Mouse (Mus musculus) liver, postnatal 0 days (tissue): ENCODE results near the gene Cpt1b. TPM values are rescaled to one million over a fixed set of nuclear protein-coding genes. Genes with fewer than 3 reads are reported as not detected.
A peak's percentile ranks its signal among the peaks of the same experiment; 100 is the strongest.

Experiments
- ATAC-seq: fragments of 200-750 bp; cut with Nextera tagmentation; 2 replicates; pipeline ENCODE4 v1.8.0; 2017; ENCODE audit warnings: mild to moderate bottlenecking, moderate library complexity
- DNase-seq: peaks from one replicate; pipeline ENCODE4 v3.0.0-alpha.2; 2016
- H3K27ac ChIP-seq: fragments of 300-500 bp; sonication (generic); 2 replicates; pipeline ENCODE4 v1.5.1; 2014; ENCODE audit warnings: antibody characterized with exemption, moderate library complexity, mild to moderate bottlenecking, low read depth
- H3K27me3 ChIP-seq: fragments of 300-500 bp; sonication (generic); 2 replicates; pipeline ENCODE4 v1.6.1; 2014; ENCODE audit warnings: low read length, control low read depth, mixed read lengths; ENCODE audit not compliant: insufficient read depth
- H3K36me3 ChIP-seq: fragments of 300-500 bp; sonication (generic); replicated peaks from 2 replicates; pipeline ENCODE4 v1.6.1; 2014; ENCODE audit warnings: mild to moderate bottlenecking, control low read depth, low read length, moderate library complexity, mixed read lengths; ENCODE audit not compliant: insufficient read depth
- H3K4me1 ChIP-seq: fragments of 300-500 bp; sonication (generic); 2 replicates; pipeline ENCODE4 v1.6.1; 2014; ENCODE audit warnings: antibody characterized with exemption, mild to moderate bottlenecking, control low read depth; ENCODE audit not compliant: insufficient read depth
- H3K4me2 ChIP-seq: fragments of 300-500 bp; sonication (generic); 2 replicates; pipeline ENCODE4 v1.6.1; 2014; ENCODE audit warnings: low read depth, mild to moderate bottlenecking, low read length, moderate library complexity, mixed read lengths
- H3K4me3 ChIP-seq: fragments of 300-500 bp; sonication (generic); 2 replicates; pipeline ENCODE4 v1.5.1; 2014; ENCODE audit warnings: low read depth, low read length
- H3K9ac ChIP-seq: fragments of 300-500 bp; sonication (generic); replicated peaks from 2 replicates; pipeline ENCODE4 v1.6.1; 2014; ENCODE audit warnings: mild to moderate bottlenecking, moderate library complexity
- H3K9me3 ChIP-seq: fragments of 300-500 bp; sonication (generic); 2 replicates; pipeline ENCODE4 v1.6.1; 2016; ENCODE audit warnings: mild to moderate bottlenecking, control low read depth, low read length, mixed read lengths
- CTCF ChIP-seq: sonication (generic); IDR thresholded peaks from 2 replicates; pipeline ENCODE4 v1.5.1; 2016; ENCODE audit warnings: antibody characterized with exemption, low read depth
- EP300 ChIP-seq: IDR thresholded peaks from 2 replicates; pipeline ENCODE4 v1.6.1; 2016; ENCODE audit warnings: antibody characterized with exemption, low read depth, mild to moderate bottlenecking
- WGBS: fragments of 180-500 bp; shearing (Covaris S2); extraction: QIAGEN DNeasy Blood & Tissue Kit; methylation state at CpG from one replicate; pipeline ENCODE4 v1.1.7; 2014; ENCODE audit not compliant: insufficient replicate concordance; 5-methylcytosine and 5-hydroxymethylcytosine counted together
- polyA plus RNA-seq: library from polyadenylated mRNA; unstranded; fragments of >200 nt; fragmentation: Nextera tagmentation; extraction: Ambion mirVana; gene quantifications from 2 replicates; pipeline ENCODE4 v1.2.1, GENCODE M21; 2015

Cpt1b gene
- polyA plus RNA-seq, 1 experiment from 2014 or later, result 12.4 TPM

- Histone ChIP-seq H3K9me3 (no peaks in the 10 kb centered on the region), H3K9ac (no peak overlapping the region), H3K4me3 (no peak overlapping the region), H3K27ac (no peak overlapping the region), H3K27me3 (no peaks in the 10 kb centered on the region), H3K4me2 (no peak overlapping the region), H3K36me3 (no peaks in the 10 kb centered on the region), H3K4me1 (no peaks in the 10 kb centered on the region)
- no peak for ATAC-seq
- WGBS, result 25% methylated on average over 1 of the region's 1 CpGs
- no peak for DNase-seq
- TF ChIP-seq CTCF (no peak), EP300 (no peak)
These were observed 39.4 kb upstream of the Cpt1b start for GRCm38 (mm10) chr15:89465052-89465451.

GRCm38 (mm10) chr15:89463334-89464235 is 37.9 kb upstream of the Cpt1b start:
- 41% methylated on average over 5 of the region's 5 CpGs for WGBS
- ATAC-seq (no peak), DNase-seq (no peak)
- TF ChIP-seq CTCF, result peak; percentile 40
- no peak for TF ChIP-seq EP300
- H3K4me2 ChIP-seq, result no peak overlapping the region
- no peaks in the 10 kb centered on the region for H3K4me1 ChIP-seq
- no peak overlapping the region for H3K9ac ChIP-seq
- H3K36me3 ChIP-seq, result no peaks in the 10 kb centered on the region
- H3K27ac ChIP-seq, result no peak overlapping the region
- no peak overlapping the region for H3K4me3 ChIP-seq
- H3K9me3 ChIP-seq, result no peaks in the 10 kb centered on the region
- H3K27me3 ChIP-seq, result 0 out of 2 replicates have a peak, but pooled peaks cover 1% of the 10 kb centered on the region

GRCm38 (mm10) chr15:89462176-89462575 is 36.5 kb upstream of the Cpt1b start:
- TF ChIP-seq CTCF (no peak), EP300 (no peak)
- WGBS, result 68% methylated on average over 7 of the region's 7 CpGs
- no peak overlapping the region for H3K9ac ChIP-seq

GRCm38 (mm10) chr15:89461321-89461720 is 35.7 kb upstream of the Cpt1b start:
- Histone ChIP-seq H3K4me1 (no peaks in the 10 kb centered on the region), H3K4me2 (no peak overlapping the region), H3K9ac (no peak overlapping the region), H3K27ac (no peak overlapping the region), H3K4me3 (no peak overlapping the region), H3K9me3 (no peaks in the 10 kb centered on the region), H3K27me3 (0 out of 2 replicates have a peak, but pooled peaks cover 3% of the 10 kb centered on the region), H3K36me3 (no peaks in the 10 kb centered on the region)
- DNase-seq (no peak), ATAC-seq (no peak)
- WGBS, result 76% methylated on average over 15 of the region's 15 CpGs
- no peak for TF ChIP-seq CTCF
- TF ChIP-seq EP300, result no peak

More at GRCm38 (mm10) chr15:89462176-89462575, 36.5 kb upstream of the Cpt1b start:
- no peaks in the 10 kb centered on the region for H3K36me3 ChIP-seq
- H3K9me3 ChIP-seq, result no peaks in the 10 kb centered on the region
- ATAC-seq (no peak), DNase-seq (no peak)
- no peak overlapping the region for H3K27ac ChIP-seq
- H3K4me1 ChIP-seq, result no peaks in the 10 kb centered on the region
- 0 out of 2 replicates have a peak, but pooled peaks cover 3% of the 10 kb centered on the region for H3K27me3 ChIP-seq
- H3K4me2 ChIP-seq, result no peak overlapping the region
- H3K4me3 ChIP-seq, result no peak overlapping the region

DNA sequence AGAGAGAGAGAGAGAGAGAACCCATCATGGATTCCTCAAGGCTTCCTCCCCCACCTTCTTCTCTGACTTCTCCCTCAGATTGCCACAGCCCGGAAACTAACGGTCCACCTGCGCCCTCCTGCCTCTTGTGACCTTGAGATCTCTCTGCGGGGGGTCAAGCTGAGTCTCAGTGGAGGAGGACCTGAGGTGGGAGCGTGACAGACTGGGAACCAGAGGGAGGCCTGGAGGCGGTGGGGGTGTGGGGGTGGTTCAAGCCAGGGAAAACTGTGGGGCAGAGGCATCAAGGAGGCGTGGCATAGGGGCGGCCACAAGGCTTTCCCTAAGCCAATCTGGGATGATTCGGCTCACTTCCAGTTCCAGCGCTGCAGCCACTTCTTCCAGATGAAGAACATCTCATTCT is 34.6 kb upstream of the Cpt1b start:
- 68% methylated on average over 10 of the region's 10 CpGs for WGBS
- Histone ChIP-seq H3K9ac (no peak overlapping the region), H3K9me3 (no peaks in the 10 kb centered on the region), H3K27me3 (peaks cover 5% of the 10 kb centered on the region; the same call in 1 of the 2 replicates), H3K4me2 (no peak overlapping the region), H3K27ac (no peak overlapping the region), H3K4me1 (no peaks in the 10 kb centered on the region), H3K36me3 (no peaks in the 10 kb centered on the region), H3K4me3 (no peak overlapping the region)
- ATAC-seq, result no peak
- TF ChIP-seq CTCF (no peak), EP300 (no peak)
- DNase-seq, result no peak

DNA sequence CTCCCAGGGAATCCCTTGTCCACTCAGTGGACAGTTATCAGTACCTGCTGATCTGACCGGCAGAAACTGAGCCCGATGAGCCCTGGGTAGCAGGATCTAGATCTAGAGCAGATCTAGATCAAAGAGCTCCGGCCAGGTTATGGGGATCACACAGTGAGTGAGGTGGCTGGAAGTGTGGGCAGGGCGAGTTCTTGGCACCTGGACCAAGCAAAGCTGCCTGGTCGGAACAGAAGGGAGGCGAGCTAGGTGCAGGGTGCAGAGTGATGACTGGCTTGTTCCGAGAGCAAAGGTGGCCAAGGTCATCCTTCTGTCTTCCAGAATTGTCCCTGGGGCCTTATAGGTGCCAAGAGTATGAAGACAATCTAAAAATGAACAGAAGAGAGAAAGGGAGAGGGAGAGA is 34.2 kb upstream of the Cpt1b start:
- 72% methylated on average over 7 of the region's 7 CpGs for WGBS
- peaks cover 10% of the 10 kb centered on the region; the same call in 1 of the 2 replicates for H3K27me3 ChIP-seq
- TF ChIP-seq EP300 (no peak), CTCF (no peak)
- no peak for ATAC-seq
- H3K4me1 ChIP-seq, result no peaks in the 10 kb centered on the region
- H3K36me3 ChIP-seq, result no peaks in the 10 kb centered on the region
- no peaks in the 10 kb centered on the region for H3K9me3 ChIP-seq
- no peak for DNase-seq
- H3K27ac ChIP-seq, result no peak overlapping the region
- H3K4me3 ChIP-seq, result no peak overlapping the region
- H3K4me2 ChIP-seq, result no peak overlapping the region
- no peak overlapping the region for H3K9ac ChIP-seq
